Mouse (Mus musculus): ENCODE data around the gene Nup153. TPM values are rescaled to one million over a fixed set of nuclear protein-coding genes. Genes with fewer than 3 reads are reported as not detected.

The Nup153 gene
- total and polyA plus RNA-seq, 3 experiments = 24.5 to 37.7 (median 35.5) TPM

DNA sequence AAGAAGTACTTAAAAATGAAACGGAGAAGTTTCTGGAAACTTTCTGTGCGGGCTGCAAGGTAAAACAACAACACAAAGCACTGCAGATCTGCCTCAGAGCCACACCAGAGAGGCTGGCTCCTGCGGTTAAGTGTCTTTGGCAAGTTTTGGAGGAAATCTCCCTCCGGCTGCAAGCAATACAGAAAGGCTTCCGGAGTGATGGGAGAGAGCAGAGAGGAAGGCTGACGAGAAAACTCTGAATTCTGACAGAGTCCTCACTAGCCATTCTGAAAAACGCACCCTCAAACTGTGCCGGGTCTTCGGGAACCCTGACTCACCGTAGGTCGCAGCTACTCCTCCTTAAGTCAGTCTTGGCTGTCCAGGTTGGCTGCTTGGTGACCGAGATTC, 8.7 kb upstream of the Nup153 start:
- TF ChIP-seq EP300 (IDR thresholded peaks at IDR 0.05; ENCODE audit: insufficient read depth, low read depth, low read length) (no peak), POLR2A (IDR thresholded peaks at IDR 0.05; ENCODE audit: insufficient read depth, low read depth, low read length) (no peak), CTCF (IDR thresholded peaks at IDR 0.05) (no peak)
- DNase-seq = peak in 1 of 2 experiments; percentile 51
- H3K27ac ChIP-seq = peak overlapping the region; percentile 58
- H3K9ac ChIP-seq (ENCODE audit: low read depth, low read length) = peak overlapping the region; percentile 70
- WGBS = 1% methylated on average over 12 of the region's 12 CpGs
- H3K79me2 ChIP-seq (replicated peaks; ENCODE audit: control insufficient read depth, insufficient read depth, low read length) = no peaks in the 10 kb centered on the region
- no peaks in the 10 kb centered on the region; the same call in 1 of the 2 replicates for H3K36me3 ChIP-seq (ENCODE audit: control insufficient read depth, insufficient read depth, low read length)
- no peaks in the 10 kb centered on the region for H3K27me3 ChIP-seq (ENCODE audit: control insufficient read depth, insufficient read depth, low read length)
- H3K4me1 ChIP-seq (ENCODE audit: control insufficient read depth, insufficient read depth, low read length) = peaks cover 4% of the 10 kb centered on the region; the same call in 1 of the 2 replicates
- H3K4me3 ChIP-seq = peak overlapping the region; percentile 66
- intact Hi-C loops (cut with DNase I) = no loop called here

DNA sequence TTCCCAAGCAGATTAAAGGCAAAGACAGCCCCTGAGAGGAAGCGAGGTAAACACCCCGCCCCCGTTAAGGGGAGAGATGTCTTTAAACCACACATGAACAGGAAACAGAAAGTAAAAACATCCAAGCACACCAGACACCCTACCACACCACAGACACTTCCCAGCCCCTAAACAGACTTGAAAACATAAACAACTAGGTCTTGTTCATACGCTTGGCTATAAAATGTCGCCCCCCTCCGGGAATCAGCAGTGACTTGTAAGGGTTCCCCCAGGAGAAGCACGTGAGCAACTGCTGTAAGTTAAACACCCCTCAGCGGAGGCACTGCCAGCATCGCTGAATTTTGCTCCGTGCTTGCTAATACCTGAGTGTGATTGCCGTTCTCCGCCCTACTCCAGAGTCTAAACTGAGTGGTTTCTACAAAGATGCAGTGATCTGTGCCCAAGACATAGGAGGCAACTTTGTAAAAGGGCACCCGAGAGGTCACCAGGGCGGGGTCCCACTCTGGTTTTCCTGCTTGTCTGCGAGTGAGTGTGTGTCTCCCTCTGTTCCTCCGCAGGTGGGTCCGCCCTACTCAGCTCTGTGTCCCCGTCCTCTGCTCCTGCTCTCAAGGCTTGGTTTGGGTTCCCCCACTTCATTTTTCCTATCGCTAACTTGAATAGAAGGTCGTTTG, 8.2 kb upstream of the Nup153 start:
- Histone ChIP-seq H3K4me1 (ENCODE audit: control insufficient read depth, insufficient read depth, low read length) (peaks cover 4% of the 10 kb centered on the region; the same call in 1 of the 2 replicates), H3K36me3 (ENCODE audit: control insufficient read depth, insufficient read depth, low read length) (no peaks in the 10 kb centered on the region; the same call in 1 of the 2 replicates), H3K9ac (ENCODE audit: low read depth, low read length) (peak overlapping the region; percentile 70), H3K4me3 (peak overlapping the region; percentile 66), H3K79me2 (replicated peaks; ENCODE audit: control insufficient read depth, insufficient read depth, low read length) (no peaks in the 10 kb centered on the region), H3K27me3 (ENCODE audit: control insufficient read depth, insufficient read depth, low read length) (no peaks in the 10 kb centered on the region), H3K27ac (peak overlapping the region; percentile 58)
- WGBS = under 1% methylated on average over 20 of the region's 20 CpGs
- intact Hi-C loops (cut with DNase I) = no loop called here
- TF ChIP-seq EP300 (IDR thresholded peaks at IDR 0.05; ENCODE audit: insufficient read depth, low read depth, low read length) (no peak), CTCF (IDR thresholded peaks at IDR 0.05) (peak; percentile 42; the same call in 1 of the 2 replicates), POLR2A (IDR thresholded peaks at IDR 0.05; ENCODE audit: insufficient read depth, low read depth, low read length) (peak; percentile 48)
- peak; percentile 71 to 79 for DNase-seq

- TF ChIP-seq POLR2A (IDR thresholded peaks at IDR 0.05; ENCODE audit: insufficient read depth, low read depth, low read length) (no peak), CTCF (IDR thresholded peaks at IDR 0.05) (no peak), EP300 (IDR thresholded peaks at IDR 0.05; ENCODE audit: insufficient read depth, low read depth, low read length) (no peak)
- Histone ChIP-seq H3K4me1 (ENCODE audit: control insufficient read depth, insufficient read depth, low read length) (peaks cover 4% of the 10 kb centered on the region; the same call in 1 of the 2 replicates), H3K27me3 (ENCODE audit: control insufficient read depth, insufficient read depth, low read length) (no peaks in the 10 kb centered on the region), H3K36me3 (ENCODE audit: control insufficient read depth, insufficient read depth, low read length) (no peaks in the 10 kb centered on the region; the same call in 1 of the 2 replicates), H3K4me3 (peak overlapping the region; percentile 66), H3K9ac (ENCODE audit: low read depth, low read length) (peak overlapping the region; percentile 70), H3K79me2 (replicated peaks; ENCODE audit: control insufficient read depth, insufficient read depth, low read length) (no peaks in the 10 kb centered on the region), H3K27ac (peak overlapping the region; percentile 58)
- WGBS = 22% methylated on average over 11 of the region's 11 CpGs
- no peak for DNase-seq
- intact Hi-C loops (cut with DNase I) = no loop called here
Observed at GRCm38 (mm10) chr13:46735219-46735807, 7.6 kb upstream of the Nup153 start.

DNA sequence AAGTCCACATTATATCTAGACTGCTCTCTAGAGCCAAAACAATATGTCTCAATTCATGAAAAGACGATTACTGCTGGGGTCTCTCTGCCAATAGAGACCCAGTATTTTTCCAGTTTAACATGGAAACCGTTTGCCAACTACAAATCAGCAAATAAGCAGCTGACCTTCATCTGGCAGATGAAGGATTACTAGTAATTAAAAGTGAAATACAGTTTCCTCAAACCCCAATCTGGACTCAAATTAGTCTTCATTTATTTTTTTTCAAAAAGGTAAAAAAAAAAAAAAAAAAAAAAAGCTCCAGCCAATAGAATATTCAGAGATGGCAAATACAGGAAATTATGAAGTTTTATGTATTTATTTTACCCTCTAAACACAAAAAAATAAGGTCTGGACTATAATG, 2.3 kb upstream of the Nup153 start:
- H3K79me2 ChIP-seq (replicated peaks; ENCODE audit: control insufficient read depth, insufficient read depth, low read length) = 0 out of 2 replicates have a peak, but pooled peaks cover 2% of the 10 kb centered on the region
- H3K36me3 ChIP-seq (ENCODE audit: control insufficient read depth, insufficient read depth, low read length) = peaks cover 6% of the 10 kb centered on the region
- no peak for DNase-seq
- H3K27me3 ChIP-seq (ENCODE audit: control insufficient read depth, insufficient read depth, low read length) = no peaks in the 10 kb centered on the region
- H3K4me1 ChIP-seq (ENCODE audit: control insufficient read depth, insufficient read depth, low read length) = peaks cover 5% of the 10 kb centered on the region
- no peak overlapping the region for H3K27ac ChIP-seq
- intact Hi-C loops (cut with DNase I) = loop anchor here (5.0 to 10.0 kb wide), 2 partner anchors 58 to 315 kb away; partner anchors contain the start of genes Kdm1b and Tpmt
- WGBS = 48% methylated on average over 2 of the region's 2 CpGs
- no peak for TF ChIP-seq POLR2A (IDR thresholded peaks at IDR 0.05; ENCODE audit: insufficient read depth, low read depth, low read length)
- no peak for TF ChIP-seq EP300 (IDR thresholded peaks at IDR 0.05; ENCODE audit: insufficient read depth, low read depth, low read length)
- TF ChIP-seq CTCF (IDR thresholded peaks at IDR 0.05) = no peak
- H3K9ac ChIP-seq (ENCODE audit: low read depth, low read length) = no peak overlapping the region
- no peak overlapping the region for H3K4me3 ChIP-seq

DNA sequence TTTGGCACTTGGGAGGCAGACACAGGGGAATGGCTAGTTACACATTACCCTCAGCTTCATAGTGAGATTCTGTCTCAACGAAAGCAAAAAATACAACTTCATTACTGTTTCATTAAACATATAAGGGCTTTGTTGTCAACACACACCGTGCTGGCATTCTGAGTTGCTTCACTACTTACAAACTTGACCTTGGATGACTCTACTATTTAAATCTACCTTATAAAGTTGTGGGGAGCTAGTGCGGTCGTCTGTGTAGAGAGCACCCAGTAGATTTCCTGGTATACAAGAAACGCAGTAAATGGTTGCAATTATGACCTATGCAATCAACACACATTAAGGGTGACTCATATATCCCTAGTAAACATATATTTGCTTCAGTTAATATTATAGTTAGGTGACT, 671 bp upstream of the Nup153 start:
- WGBS = 24% methylated on average over 5 of the region's 5 CpGs
- intact Hi-C loops (cut with DNase I) = loop anchor here (5.0 to 10.0 kb wide), 2 partner anchors 56 to 316 kb away; partner anchors contain the start of genes Kdm1b and Tpmt
- H3K9ac ChIP-seq (ENCODE audit: low read depth, low read length) = peak overlapping the region; percentile 64

More for the DNA sequence above, 671 bp upstream of the Nup153 start:
- Histone ChIP-seq H3K27me3 (ENCODE audit: control insufficient read depth, insufficient read depth, low read length) (no peaks in the 10 kb centered on the region), H3K4me3 (peak overlapping the region; percentile 51), H3K4me1 (ENCODE audit: control insufficient read depth, insufficient read depth, low read length) (peaks cover 7% of the 10 kb centered on the region), H3K36me3 (ENCODE audit: control insufficient read depth, insufficient read depth, low read length) (peaks cover 14% of the 10 kb centered on the region), H3K27ac (peak overlapping the region; percentile 95), H3K79me2 (replicated peaks; ENCODE audit: control insufficient read depth, insufficient read depth, low read length) (0 out of 2 replicates have a peak, but pooled peaks cover 5% of the 10 kb centered on the region)
- no peak for DNase-seq
- TF ChIP-seq EP300 (IDR thresholded peaks at IDR 0.05; ENCODE audit: insufficient read depth, low read depth, low read length) (no peak), POLR2A (IDR thresholded peaks at IDR 0.05; ENCODE audit: insufficient read depth, low read depth, low read length) (no peak), CTCF (IDR thresholded peaks at IDR 0.05) (no peak)

Measured in heart, adult 2 months (tissue).